Mouse (Mus musculus) forebrain, embryonic 15.5 days (tissue): Measurements from ENCODE around the gene Jmjd7. TPM values are rescaled to one million over a fixed set of nuclear protein-coding genes. Genes with fewer than 3 reads are reported as not detected.

Experiments used
- ATAC-seq: fragments of 200-750 bp; cut with Nextera tagmentation; replicated peaks from 2 replicates; pipeline ENCODE4 v1.8.0; 2017; ENCODE audit warnings: mild to moderate bottlenecking, moderate TSS enrichment, moderate library complexity
- H3K27ac ChIP-seq: fragments of 300-500 bp; sonication (generic); replicated peaks from 2 replicates; pipeline ENCODE4 v1.5.1; 2015; ENCODE audit warnings: mild to moderate bottlenecking, inconsistent platforms
- H3K27me3 ChIP-seq: fragments of 300-500 bp; sonication (generic); 2 replicates; pipeline ENCODE4 v1.6.1; 2015; ENCODE audit warnings: inconsistent platforms
- H3K36me3 ChIP-seq: fragments of 300-500 bp; sonication (generic); 2 replicates; pipeline ENCODE4 v1.6.1; 2015; ENCODE audit warnings: mild to moderate bottlenecking, inconsistent platforms
- H3K4me1 ChIP-seq: fragments of 300-500 bp; sonication (generic); 2 replicates; pipeline ENCODE4 v1.6.1; 2015; ENCODE audit warnings: inconsistent platforms
- H3K4me2 ChIP-seq: fragments of 300-500 bp; sonication (generic); replicated peaks from 2 replicates; pipeline ENCODE4 v1.6.1; 2015; ENCODE audit warnings: mild to moderate bottlenecking, inconsistent platforms
- H3K4me3 ChIP-seq: fragments of 300-500 bp; sonication (generic); 2 replicates; pipeline ENCODE4 v1.5.1; 2015; ENCODE audit warnings: mild to moderate bottlenecking, inconsistent platforms
- H3K9ac ChIP-seq: fragments of 300-500 bp; sonication (generic); replicated peaks from 2 replicates; pipeline ENCODE4 v1.6.1; 2015; ENCODE audit warnings: mild to moderate bottlenecking, inconsistent platforms
- H3K9me3 ChIP-seq: fragments of 300-500 bp; sonication (generic); 2 replicates; pipeline ENCODE4 v1.6.1; 2016; ENCODE audit warnings: inconsistent platforms
- WGBS: fragments of 180-500 bp; shearing (Covaris S2); methylation state at CpG from one replicate; pipeline ENCODE4 v1.1.7; 2015; ENCODE audit warnings: mixed read lengths; 5-methylcytosine and 5-hydroxymethylcytosine counted together
- polyA plus RNA-seq: library from polyadenylated mRNA; unstranded; fragments of >200 nt; fragmentation: Nextera tagmentation; extraction: Ambion mirVana; gene quantifications from 2 replicates; pipeline ENCODE4 v1.2.1, GENCODE M21; 2015

Gene Jmjd7
- 19.1 and 19.6 TPM in 2 replicates for polyA plus RNA-seq

DNA sequence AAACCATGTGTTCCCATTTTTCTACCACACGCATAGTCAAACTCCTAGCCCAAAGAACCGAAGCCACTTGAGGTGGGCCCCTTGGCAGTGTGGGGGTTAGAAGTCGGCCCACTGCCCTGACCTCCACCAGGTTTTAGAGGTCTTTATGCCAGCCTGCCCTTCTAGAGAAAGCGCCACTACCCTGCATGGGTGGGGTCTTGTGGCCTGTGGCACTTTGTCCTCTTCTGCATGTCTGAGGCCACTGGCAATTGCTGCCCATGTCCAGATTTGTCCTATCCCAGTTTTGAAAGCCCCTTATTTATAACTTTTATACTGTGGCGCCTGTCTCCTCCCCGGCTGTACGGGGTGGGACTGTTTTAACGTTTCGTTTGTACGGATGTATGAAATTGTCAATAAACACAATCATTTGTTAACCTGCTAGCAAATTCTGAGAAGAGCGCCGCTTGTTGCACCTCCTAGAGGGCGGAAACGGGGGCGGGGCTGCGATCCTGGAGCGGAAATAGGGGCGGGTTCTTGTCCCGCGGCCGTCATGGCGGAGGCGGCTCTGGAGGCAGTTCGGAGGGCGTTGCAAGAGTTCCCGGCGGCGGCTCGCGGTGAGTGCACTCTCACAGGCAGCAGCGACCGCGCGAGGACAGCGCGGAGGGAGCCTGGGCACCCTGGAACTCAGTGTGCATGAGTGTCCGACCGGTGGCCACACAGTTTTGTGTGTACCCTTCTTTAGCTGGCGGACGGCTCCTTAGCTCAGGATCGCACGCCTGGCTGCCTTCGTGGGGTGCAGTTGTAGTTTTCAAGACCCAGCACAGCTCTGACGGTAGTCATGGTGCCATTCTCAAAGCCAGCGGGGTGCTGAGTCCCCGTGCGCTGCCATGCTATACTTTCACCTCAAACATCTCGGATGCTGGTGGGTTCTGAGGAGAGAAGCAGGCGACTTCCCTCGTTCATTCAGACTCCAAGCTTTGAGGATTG lies at the start of gene Jmjd7, which contains the start of gene Gm28042:
Gene Jmjd7, plus strand, starts transcription at position 500 of the 966 bp plus-strand sequence.
Gene Gm28042, plus strand, starts transcription at position 510 of the 966 bp plus-strand sequence.
- H3K4me2 ChIP-seq: peak within 1 kb of the TSS; percentile 69
- peaks cover 27% of the 10 kb centered on the region for H3K36me3 ChIP-seq
- H3K4me1 ChIP-seq: peaks cover 18% of the 10 kb centered on the region
- H3K9ac ChIP-seq: peak within 1 kb of the TSS; percentile 80
- 5% methylated on average over 50 of the region's 50 CpGs for WGBS
- peak within 1 kb of the TSS; percentile 87 for H3K27ac ChIP-seq
- H3K27me3 ChIP-seq: no peaks in the 10 kb centered on the region
- ATAC-seq: peak; percentile 91
- H3K9me3 ChIP-seq: no peaks in the 10 kb centered on the region
- H3K4me3 ChIP-seq: peak within 1 kb of the TSS; percentile 73

DNA sequence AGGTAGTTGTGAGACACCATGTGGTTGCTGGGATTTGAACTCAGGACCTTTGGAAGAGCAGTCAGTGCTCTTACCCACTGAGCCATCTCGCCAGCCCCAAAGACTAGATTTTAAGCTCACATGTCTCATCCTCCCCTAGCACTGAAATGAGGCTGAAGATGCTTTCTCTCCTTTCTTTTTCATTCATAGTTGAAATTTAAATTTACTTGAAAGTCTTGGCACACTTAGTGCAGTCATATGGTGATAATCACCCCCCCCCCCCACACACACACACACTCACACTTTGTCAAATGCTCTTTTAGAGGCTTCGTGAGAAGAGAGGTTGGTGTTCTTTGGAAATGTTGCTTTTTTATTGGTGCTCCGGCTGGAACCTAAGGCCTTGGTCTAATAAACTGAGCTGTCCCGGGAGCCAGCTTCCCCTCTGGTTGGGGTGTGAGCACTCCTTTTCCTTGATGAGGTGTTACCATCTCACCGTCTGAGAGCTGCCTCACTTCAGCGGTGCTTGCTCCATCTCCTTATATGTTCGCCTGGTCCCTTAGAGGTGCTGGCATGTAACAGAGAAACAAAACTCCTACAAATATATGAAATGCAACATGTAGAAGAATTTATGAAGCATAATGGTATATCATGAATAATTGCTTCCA lies 46.8 kb upstream of the Jmjd7 start:
- 0 out of 2 replicates have a peak, but pooled peaks have one; percentile 23 for ATAC-seq
- Histone ChIP-seq H3K4me1 (no peaks in the 10 kb centered on the region), H3K27me3 (no peaks in the 10 kb centered on the region), H3K4me2 (no peak overlapping the region), H3K27ac (peak overlapping the region; percentile 24; the same call in 1 of the 2 replicates), H3K4me3 (no peak overlapping the region), H3K9ac (no peak overlapping the region), H3K9me3 (no peaks in the 10 kb centered on the region), H3K36me3 (no peaks in the 10 kb centered on the region)
- WGBS: 81% methylated on average over 7 of the region's 7 CpGs

DNA sequence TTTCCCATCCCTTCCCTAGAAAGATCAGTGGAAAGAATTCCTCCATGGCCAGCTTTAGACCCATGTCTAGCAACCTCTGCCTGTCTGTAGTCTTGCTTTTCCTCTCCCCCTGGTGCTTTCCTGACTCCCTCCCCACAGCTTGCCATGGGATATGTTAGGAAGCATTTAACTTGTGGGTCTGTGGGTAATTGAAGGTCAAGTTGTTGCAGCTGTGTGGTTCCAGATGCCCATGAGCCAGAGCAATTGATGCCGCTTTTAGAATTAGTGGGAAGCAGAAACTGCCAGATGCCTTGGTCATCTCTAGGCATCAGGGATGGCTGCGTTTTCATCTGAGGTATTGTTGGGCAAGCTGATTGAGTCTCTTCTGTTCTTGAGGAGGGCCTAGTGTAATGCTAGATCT lies 45.7 kb upstream of the Jmjd7 start:
- ATAC-seq: no peak
- WGBS: 88% methylated on average over 2 of the region's 2 CpGs

DNA sequence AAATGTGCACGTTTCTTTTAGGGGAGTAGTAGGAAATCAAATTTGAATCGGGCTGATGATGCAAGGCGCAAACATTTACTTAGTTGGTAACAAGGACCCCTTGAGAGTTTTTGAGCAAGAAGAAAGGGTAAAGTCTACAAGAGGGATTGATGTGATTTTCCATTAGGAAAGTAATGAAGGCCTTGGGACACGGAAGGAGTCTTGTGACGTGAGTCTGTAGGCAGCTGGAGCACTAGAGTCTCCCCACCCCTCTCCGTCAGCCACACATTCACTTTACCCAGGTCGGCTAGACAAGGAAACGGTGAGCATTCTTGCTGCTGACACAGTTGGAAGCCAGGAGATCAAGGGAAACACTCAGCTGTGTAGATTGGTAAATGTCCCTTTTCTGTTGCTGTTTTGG lies 41.4 kb upstream of the Jmjd7 start:
- Histone ChIP-seq H3K4me3 (no peak overlapping the region), H3K27ac (no peak overlapping the region), H3K4me1 (no peaks in the 10 kb centered on the region), H3K9me3 (no peaks in the 10 kb centered on the region), H3K9ac (no peak overlapping the region), H3K4me2 (no peak overlapping the region), H3K36me3 (no peaks in the 10 kb centered on the region), H3K27me3 (no peaks in the 10 kb centered on the region)
- WGBS: 68% methylated on average over 8 of the region's 8 CpGs
- ATAC-seq: no peak

More for the DNA sequence above, 45.7 kb upstream of the Jmjd7 start:
- no peaks in the 10 kb centered on the region for H3K4me1 ChIP-seq
- no peak overlapping the region for H3K4me2 ChIP-seq
- no peaks in the 10 kb centered on the region for H3K36me3 ChIP-seq
- H3K4me3 ChIP-seq: no peak overlapping the region
- no peaks in the 10 kb centered on the region for H3K9me3 ChIP-seq
- no peak overlapping the region for H3K9ac ChIP-seq
- no peaks in the 10 kb centered on the region for H3K27me3 ChIP-seq
- H3K27ac ChIP-seq: no peak overlapping the region

DNA sequence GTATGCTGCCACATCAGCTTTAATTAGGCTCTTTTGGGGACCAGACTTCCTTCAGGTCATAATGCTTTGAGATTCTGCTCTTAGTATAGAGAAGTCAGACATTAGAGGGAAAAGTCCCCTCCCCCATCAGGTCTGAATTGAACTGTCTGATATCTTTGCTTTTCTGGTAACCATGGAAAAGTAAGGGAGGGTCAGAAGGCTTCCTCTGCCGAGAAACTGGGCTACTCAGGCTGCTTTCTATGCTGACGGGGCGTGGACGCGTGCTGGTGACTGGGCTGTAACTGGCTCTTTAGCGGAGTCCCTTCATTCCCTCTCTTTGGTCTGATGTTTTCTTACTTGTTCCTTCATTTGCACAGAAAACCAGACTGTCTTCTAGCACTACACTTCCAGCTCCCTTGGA lies 40.9 kb upstream of the Jmjd7 start:
- 75% methylated on average over 6 of the region's 6 CpGs for WGBS
- Histone ChIP-seq H3K27ac (no peak overlapping the region), H3K36me3 (no peaks in the 10 kb centered on the region), H3K4me1 (no peaks in the 10 kb centered on the region), H3K4me3 (no peak overlapping the region), H3K9ac (no peak overlapping the region), H3K4me2 (no peak overlapping the region), H3K27me3 (no peaks in the 10 kb centered on the region), H3K9me3 (no peaks in the 10 kb centered on the region)
- no peak for ATAC-seq

DNA sequence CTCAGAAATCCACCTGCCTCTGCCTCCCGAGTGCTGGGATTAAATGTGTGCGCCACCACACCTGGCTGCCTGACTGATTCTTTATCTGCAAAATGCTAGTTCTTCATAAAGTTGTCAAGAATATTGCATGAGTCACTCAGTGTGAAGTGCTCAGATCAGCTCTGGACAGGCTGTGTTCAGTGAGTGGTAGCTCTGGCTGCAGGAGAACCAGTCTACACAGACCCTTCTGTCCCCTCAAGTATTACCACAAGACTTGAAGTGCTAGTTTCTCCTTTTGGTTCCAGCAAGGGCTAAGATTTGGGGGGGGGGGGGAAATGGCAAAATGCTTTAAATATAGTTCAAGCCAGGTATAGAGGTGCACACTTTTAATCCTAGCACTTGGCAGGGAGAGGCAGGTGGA lies 39.8 kb upstream of the Jmjd7 start:
- 97% methylated on average over 2 of the region's 2 CpGs for WGBS
- no peaks in the 10 kb centered on the region for H3K9me3 ChIP-seq
- no peak overlapping the region for H3K4me2 ChIP-seq
- H3K9ac ChIP-seq: no peak overlapping the region
- H3K27ac ChIP-seq: no peak overlapping the region
- no peak for ATAC-seq
- no peaks in the 10 kb centered on the region for H3K27me3 ChIP-seq
- H3K4me3 ChIP-seq: no peak overlapping the region
- H3K4me1 ChIP-seq: no peaks in the 10 kb centered on the region
- H3K36me3 ChIP-seq: no peaks in the 10 kb centered on the region

DNA sequence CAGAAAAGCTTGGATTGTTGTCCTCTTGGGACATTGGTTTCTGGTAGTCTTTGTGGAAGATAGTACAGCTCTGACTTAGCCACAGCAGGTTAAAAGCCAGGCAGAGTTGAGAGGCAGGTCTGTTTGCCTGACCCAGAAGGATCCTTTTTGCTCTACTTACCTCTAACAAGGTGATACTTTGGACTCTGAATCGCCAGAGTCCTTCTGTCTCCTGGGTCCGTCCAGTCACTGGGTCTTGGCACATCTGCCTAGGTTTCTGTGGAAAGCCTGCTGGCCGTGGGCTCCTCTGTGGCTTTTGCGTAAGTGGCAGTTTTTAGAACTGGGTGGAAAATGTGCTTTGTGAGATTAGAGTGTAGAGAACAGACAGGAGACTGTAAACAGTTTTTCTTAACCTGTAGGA lies 38.3 kb upstream of the Jmjd7 start:
- ATAC-seq: no peak
- Histone ChIP-seq H3K36me3 (no peaks in the 10 kb centered on the region), H3K4me2 (no peak overlapping the region), H3K27ac (no peak overlapping the region), H3K27me3 (no peaks in the 10 kb centered on the region), H3K9me3 (no peaks in the 10 kb centered on the region), H3K9ac (no peak overlapping the region), H3K4me3 (no peak overlapping the region), H3K4me1 (no peaks in the 10 kb centered on the region)
- WGBS: 97% methylated on average over 4 of the region's 4 CpGs

DNA sequence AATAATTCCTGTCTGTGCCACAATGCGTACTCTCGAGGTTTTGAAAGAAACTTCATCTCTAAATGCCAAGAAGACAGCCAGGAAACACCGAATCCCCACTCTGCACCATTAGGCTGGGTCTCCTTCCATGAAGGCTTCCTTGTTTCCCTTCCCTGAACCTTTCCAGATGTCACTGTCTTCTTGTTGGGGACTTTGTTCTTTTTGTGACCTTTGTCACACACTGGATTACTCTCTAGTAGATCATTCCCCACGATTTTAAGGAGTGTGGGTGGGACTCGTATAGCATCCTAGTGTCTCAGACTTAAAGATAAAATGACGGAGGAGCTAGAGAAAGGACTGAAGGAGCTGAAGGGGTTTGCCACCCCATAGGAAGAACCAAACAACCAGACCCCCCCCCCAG lies 36.4 kb upstream of the Jmjd7 start:
- Histone ChIP-seq H3K4me3 (no peak overlapping the region), H3K36me3 (no peaks in the 10 kb centered on the region), H3K4me1 (no peaks in the 10 kb centered on the region), H3K27me3 (no peaks in the 10 kb centered on the region), H3K4me2 (no peak overlapping the region), H3K9me3 (no peaks in the 10 kb centered on the region), H3K27ac (no peak overlapping the region), H3K9ac (no peak overlapping the region)
- WGBS: 87% methylated on average over 6 of the region's 6 CpGs
- no peak for ATAC-seq

DNA sequence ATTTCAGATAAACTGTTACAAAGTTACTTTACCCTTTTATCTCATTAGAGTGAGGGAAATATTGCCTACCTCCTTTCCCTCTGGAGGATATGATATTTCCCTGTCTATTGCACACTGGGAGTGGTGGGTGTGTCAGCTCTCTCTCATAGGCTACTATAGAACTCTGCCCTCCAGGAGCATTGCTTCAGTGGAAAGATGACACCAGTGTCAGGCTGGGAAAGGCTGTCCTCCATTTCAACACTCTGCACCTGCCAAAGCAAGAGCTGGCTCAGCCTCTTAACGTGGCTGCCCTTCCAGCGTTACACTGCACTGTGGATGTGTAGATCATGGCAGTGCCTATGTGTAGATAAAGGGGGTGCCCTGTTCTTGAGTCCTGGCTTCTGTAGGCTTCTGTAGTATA lies 34.9 kb upstream of the Jmjd7 start:
- H3K9ac ChIP-seq: no peak overlapping the region

DNA sequence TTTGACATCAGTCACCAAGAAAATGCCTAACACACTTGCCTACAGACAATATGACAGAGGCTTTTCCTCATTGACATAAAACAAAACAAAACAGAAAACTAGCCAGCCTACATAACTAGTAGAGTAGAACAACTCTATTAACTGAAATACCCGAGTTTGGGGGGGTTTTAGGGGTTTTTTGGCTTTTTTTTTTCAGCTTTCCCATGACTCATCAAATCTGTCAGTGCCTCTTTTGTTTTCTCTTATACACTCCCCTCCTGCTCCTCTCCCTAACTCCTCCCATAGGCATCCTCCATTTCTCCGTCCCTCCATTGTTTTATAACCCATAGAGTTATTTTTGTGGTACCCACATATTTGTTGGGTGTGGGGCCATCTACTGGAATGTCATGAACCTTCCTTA lies 33.8 kb upstream of the Jmjd7 start:
- Histone ChIP-seq H3K9ac (no peak overlapping the region), H3K9me3 (no peaks in the 10 kb centered on the region), H3K27me3 (no peaks in the 10 kb centered on the region), H3K27ac (no peak overlapping the region), H3K36me3 (peaks cover under 1% of the 10 kb centered on the region; the same call in 1 of the 2 replicates), H3K4me1 (no peaks in the 10 kb centered on the region), H3K4me2 (no peak overlapping the region), H3K4me3 (no peak overlapping the region)
- 44% methylated on average over 2 of the region's 2 CpGs for WGBS
- no peak for ATAC-seq

More for the DNA sequence above, 34.9 kb upstream of the Jmjd7 start:
- Histone ChIP-seq H3K27me3 (no peaks in the 10 kb centered on the region), H3K4me2 (no peak overlapping the region), H3K27ac (no peak overlapping the region), H3K9me3 (no peaks in the 10 kb centered on the region), H3K36me3 (no peaks in the 10 kb centered on the region), H3K4me1 (no peaks in the 10 kb centered on the region), H3K4me3 (no peak overlapping the region)
- WGBS: 88% methylated on average over 2 of the region's 2 CpGs
- ATAC-seq: no peak

DNA sequence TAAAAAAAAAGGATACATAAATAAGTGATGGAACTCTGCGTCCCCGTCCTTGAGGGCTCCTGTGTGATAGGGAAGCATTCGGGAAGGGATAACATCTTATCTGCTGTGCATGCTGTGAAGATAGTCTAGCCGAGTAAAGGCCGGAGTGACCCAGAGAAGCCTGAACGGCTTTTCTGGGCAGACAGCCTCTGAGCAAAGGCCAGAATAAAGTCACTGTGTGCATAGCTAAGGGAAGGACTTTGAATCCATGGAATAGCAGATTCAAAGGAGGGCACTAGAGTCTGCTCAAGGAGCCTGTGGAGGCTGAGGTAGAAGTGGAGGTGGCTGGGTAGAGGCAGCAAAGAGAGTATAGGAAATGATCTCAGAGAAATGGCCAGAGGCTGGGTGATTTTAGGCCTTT lies 32.4 kb upstream of the Jmjd7 start:
- WGBS: 93% methylated on average over 6 of the region's 6 CpGs
- H3K36me3 ChIP-seq: peaks cover 5% of the 10 kb centered on the region; the same call in 1 of the 2 replicates
- no peak for ATAC-seq
- H3K4me1 ChIP-seq: no peaks in the 10 kb centered on the region
- H3K27me3 ChIP-seq: no peaks in the 10 kb centered on the region
- H3K9me3 ChIP-seq: no peaks in the 10 kb centered on the region
- no peak overlapping the region for H3K27ac ChIP-seq
- no peak overlapping the region for H3K4me3 ChIP-seq
- no peak overlapping the region for H3K9ac ChIP-seq
- H3K4me2 ChIP-seq: no peak overlapping the region
